Mouse (Mus musculus) lung, adult 2 months (tissue): ENCODE measurements at regions not wholly inside any gene's neighbourhood (a gene's known extent, or its start where the extent isn't known, plus 50 kb on each side); places are given as distances from the start of the nearest gene placed in this dataset.

Source experiments
- DNase-seq: peaks from one replicate; pipeline ENCODE4 v3.0.0; 2022
- H3K4me1 ChIP-seq: fragments of 200-500 bp; 2 replicates; pipeline ENCODE4 v1.6.1; 2011; ENCODE audit warnings: low read length; ENCODE audit not compliant: control insufficient read depth, insufficient read depth
- H3K4me3 ChIP-seq: fragments of 200-500 bp; replicated peaks from 2 replicates; pipeline ENCODE3; 2011; ENCODE audit warnings: low read depth, mild to moderate bottlenecking, control low read depth, low read length; ENCODE audit errors: extremely low read depth
- CTCF ChIP-seq: fragments of 200-500 bp; IDR thresholded peaks from 2 replicates; pipeline ENCODE4 v1.5.1; 2011; ENCODE audit warnings: mild to moderate bottlenecking, low read length, control low read depth; ENCODE audit not compliant: insufficient read depth
- POLR2A ChIP-seq: fragments of 200-500 bp; IDR thresholded peaks from 2 replicates; pipeline ENCODE4 v1.6.1; 2011; ENCODE audit warnings: low read depth, mild to moderate bottlenecking, control low read depth, low read length, borderline replicate concordance; ENCODE audit errors: extremely low read depth
- WGBS: fragments of 180-500 bp; shearing (Covaris S2); methylation state at CpG from one replicate; pipeline ENCODE4 v1.1.7; 2018; 5-methylcytosine and 5-hydroxymethylcytosine counted together

- H3K4me3 ChIP-seq: no peak overlapping the region
- no peak for DNase-seq
- no peaks in the 10 kb centered on the region for H3K4me1 ChIP-seq
- TF ChIP-seq CTCF (no peak), POLR2A (no peak)
- WGBS: 73% methylated on average over 10 of the region's 10 CpGs
These were observed 93.6 kb upstream of the Mrps22 start for GRCm38 (mm10) chr9:98695035-98695434.

- 76% methylated on average over 14 of the region's 14 CpGs for WGBS
- no peak for DNase-seq
- H3K4me1 ChIP-seq: no peaks in the 10 kb centered on the region
- TF ChIP-seq CTCF (no peak), POLR2A (no peak)
- no peak overlapping the region for H3K4me3 ChIP-seq
These were observed 89.5 kb upstream of the Mrps22 start for GRCm38 (mm10) chr9:98690839-98691516.

GRCm38 (mm10) chr9:98685548-98685947, 84.1 kb upstream of the Mrps22 start:
- WGBS: 57% methylated on average over 7 of the region's 7 CpGs
- Histone ChIP-seq H3K4me3 (no peak overlapping the region), H3K4me1 (no peaks in the 10 kb centered on the region)
- TF ChIP-seq CTCF: no peak
- TF ChIP-seq POLR2A: no peak
- no peak for DNase-seq

GRCm38 (mm10) chr9:98684336-98684735, 82.9 kb upstream of the Mrps22 start:
- TF ChIP-seq POLR2A (no peak), CTCF (no peak)
- H3K4me3 ChIP-seq: no peak overlapping the region
- 94% methylated on average over 6 of the region's 6 CpGs for WGBS
- no peaks in the 10 kb centered on the region for H3K4me1 ChIP-seq
- DNase-seq: no peak

GRCm38 (mm10) chr9:98675612-98676011, 74.2 kb upstream of the Mrps22 start:
- no peaks in the 10 kb centered on the region for H3K4me1 ChIP-seq
- DNase-seq: no peak
- TF ChIP-seq CTCF: no peak
- no peak for TF ChIP-seq POLR2A
- no peak overlapping the region for H3K4me3 ChIP-seq
- 65% methylated on average over 7 of the region's 7 CpGs for WGBS

GRCm38 (mm10) chr9:98673461-98674114, 72.1 kb upstream of the Mrps22 start:
- TF ChIP-seq CTCF (no peak), POLR2A (no peak)
- Histone ChIP-seq H3K4me1 (no peaks in the 10 kb centered on the region), H3K4me3 (no peak overlapping the region)
- 69% methylated on average over 13 of the region's 13 CpGs for WGBS
- no peak for DNase-seq

- Histone ChIP-seq H3K4me3 (no peak overlapping the region), H3K4me1 (no peaks in the 10 kb centered on the region)
- WGBS: 45% methylated on average over 9 of the region's 9 CpGs
- TF ChIP-seq CTCF: no peak
- TF ChIP-seq POLR2A: no peak
- DNase-seq: no peak
These were observed 70.9 kb upstream of the Mrps22 start for GRCm38 (mm10) chr9:98672361-98672760.

- WGBS: 83% methylated on average over 23 of the region's 23 CpGs
- DNase-seq: no peak
- H3K4me3 ChIP-seq: no peak overlapping the region
- no peak for TF ChIP-seq CTCF
- no peak for TF ChIP-seq POLR2A
- no peaks in the 10 kb centered on the region for H3K4me1 ChIP-seq
These were observed 67.2 kb upstream of the Mrps22 start for GRCm38 (mm10) chr9:98668423-98669330.

GRCm38 (mm10) chr9:98667072-98667471, 65.6 kb upstream of the Mrps22 start:
- no peak for TF ChIP-seq POLR2A
- no peak for TF ChIP-seq CTCF
- H3K4me3 ChIP-seq: no peak overlapping the region
- 84% methylated on average over 3 of the region's 3 CpGs for WGBS
- DNase-seq: no peak
- no peaks in the 10 kb centered on the region for H3K4me1 ChIP-seq

GRCm38 (mm10) chr9:98663011-98663410, 61.6 kb upstream of the Mrps22 start:
- Histone ChIP-seq H3K4me3 (no peak overlapping the region), H3K4me1 (no peaks in the 10 kb centered on the region)
- 52% methylated on average over 3 of the region's 3 CpGs for WGBS
- TF ChIP-seq POLR2A: no peak
- no peak for TF ChIP-seq CTCF
- DNase-seq: no peak
